ENCODE assay signal across 8 mouse cellular contexts in genomic region chr16:33941271-33941781, GRCm38 (mm10). TPM values are rescaled to one million over a fixed set of nuclear protein-coding genes. Genes with fewer than 3 reads are reported as not detected.
A peak's percentile ranks its signal among the peaks of the same experiment; 100 is the strongest.
DNase-seq lines count a peak whose midpoint lies in the region; ATAC-seq lines count a peak whose summit lies in the region.

No protein-coding gene starts in this region.

- 76% methylated on average over 11 of the region's 11 CpGs for WGBS in forebrain, embryonic 10.5 days
- WGBS in forebrain, embryonic 11.5 days, result 75% methylated on average over 11 of the region's 11 CpGs
- 36% methylated on average over 11 of the region's 11 CpGs for WGBS in intestine, embryonic 15.5 days
- WGBS in limb, embryonic 15.5 days, result 49% methylated on average over 11 of the region's 11 CpGs
- WGBS in neural tube, embryonic 13.5 days, result 61% methylated on average over 11 of the region's 11 CpGs

- peaks cover 70% of the 10 kb centered on the region for H3K4me1 ChIP-seq in forebrain, embryonic 10.5 days
- peaks cover 3% of the 10 kb centered on the region; the same call in 1 of the 2 replicates for H3K4me1 ChIP-seq in forebrain, embryonic 11.5 days (replicated peaks; ENCODE audit: control insufficient read depth, insufficient read depth, low read length)
- peaks cover 57% of the 10 kb centered on the region for H3K4me1 ChIP-seq in intestine, embryonic 15.5 days (replicated peaks)
- H3K4me1 ChIP-seq in limb, embryonic 15.5 days, result peaks cover 71% of the 10 kb centered on the region
- peaks cover 40% of the 10 kb centered on the region for H3K4me1 ChIP-seq in neural tube, embryonic 13.5 days (replicated peaks)

- H3K27me3 ChIP-seq in forebrain, embryonic 10.5 days (ENCODE audit: poor library complexity, severe bottlenecking), result no peaks in the 10 kb centered on the region
- no peaks in the 10 kb centered on the region for H3K27me3 ChIP-seq in forebrain, embryonic 11.5 days (ENCODE audit: control insufficient read depth, insufficient read depth, low read length)
- no peaks in the 10 kb centered on the region for H3K27me3 ChIP-seq in intestine, embryonic 15.5 days (replicated peaks)
- no peaks in the 10 kb centered on the region for H3K27me3 ChIP-seq in limb, embryonic 15.5 days
- H3K27me3 ChIP-seq in neural tube, embryonic 13.5 days, result no peaks in the 10 kb centered on the region

- no peak overlapping the region for H3K4me3 ChIP-seq in forebrain, embryonic 10.5 days
- H3K4me3 ChIP-seq in forebrain, embryonic 11.5 days (ENCODE audit: low read depth, low read length), result no peak overlapping the region
- no peak overlapping the region for H3K4me3 ChIP-seq in intestine, embryonic 15.5 days (replicated peaks)
- no peak overlapping the region for H3K4me3 ChIP-seq in limb, embryonic 15.5 days
- H3K4me3 ChIP-seq in neural tube, embryonic 13.5 days, result no peak overlapping the region

- H3K36me3 ChIP-seq in forebrain, embryonic 10.5 days (replicated peaks), result no peaks in the 10 kb centered on the region; the same call in 1 of the 2 replicates
- H3K36me3 ChIP-seq in forebrain, embryonic 11.5 days (ENCODE audit: control insufficient read depth, insufficient read depth, low read length), result no peaks in the 10 kb centered on the region
- H3K36me3 ChIP-seq in intestine, embryonic 15.5 days, result no peaks in the 10 kb centered on the region
- 0 out of 2 replicates have a peak, but pooled peaks cover 9% of the 10 kb centered on the region for H3K36me3 ChIP-seq in limb, embryonic 15.5 days
- no peaks in the 10 kb centered on the region for H3K36me3 ChIP-seq in neural tube, embryonic 13.5 days

- no peak for ATAC-seq in forebrain, embryonic 11.5 days (replicated peaks; ENCODE audit: low FRiP score)
- ATAC-seq in intestine, embryonic 15.5 days, result peak; percentile 34
- ATAC-seq in limb, embryonic 15.5 days (ENCODE audit: insufficient number of reproducible peaks, low FRiP score, low TSS enrichment, low read depth), result no peak
- ATAC-seq in neural tube, embryonic 13.5 days (ENCODE audit: low read depth), result peak; percentile 33

- peak overlapping the region; percentile 78 for H3K27ac ChIP-seq in forebrain, embryonic 10.5 days
- no peak overlapping the region for H3K27ac ChIP-seq in forebrain, embryonic 11.5 days (ENCODE audit: low read depth, low read length)
- peak overlapping the region; percentile 56 for H3K27ac ChIP-seq in intestine, embryonic 15.5 days
- H3K27ac ChIP-seq in limb, embryonic 15.5 days, result peak overlapping the region; percentile 74
- H3K27ac ChIP-seq in neural tube, embryonic 13.5 days (replicated peaks), result peak overlapping the region; percentile 56; the same call in 1 of the 2 replicates

- DNase-seq in forebrain, embryonic 10.5 days (ENCODE audit: extremely low spot score, low spot score), result no peak
- DNase-seq in forebrain, embryonic 11.5 days (ENCODE audit: low spot score), result no peak
- peak; percentile 50 to 53 for DNase-seq in cerebellum, postnatal 25 days
- DNase-seq in gastrocnemius, postnatal 25 days, result peak; percentile 84
- no peak for DNase-seq in c-Kit-positive CD71-positive TER-119-positive erythroid progenitor cells, embryonic 14.5 days (ENCODE audit: low spot score)

- no peak overlapping the region for H3K9ac ChIP-seq in forebrain, embryonic 11.5 days (ENCODE audit: low read length)
- H3K9ac ChIP-seq in intestine, embryonic 15.5 days, result no peak overlapping the region
- no peak overlapping the region for H3K9ac ChIP-seq in limb, embryonic 15.5 days
- H3K9ac ChIP-seq in neural tube, embryonic 13.5 days, result peak overlapping the region; percentile 22

- no peaks in the 10 kb centered on the region for H3K9me3 ChIP-seq in forebrain, embryonic 10.5 days
- no peaks in the 10 kb centered on the region for H3K9me3 ChIP-seq in forebrain, embryonic 11.5 days (ENCODE audit: control insufficient read depth, low read length)
- H3K9me3 ChIP-seq in intestine, embryonic 15.5 days, result no peaks in the 10 kb centered on the region
- H3K9me3 ChIP-seq in limb, embryonic 15.5 days, result no peaks in the 10 kb centered on the region
- H3K9me3 ChIP-seq in neural tube, embryonic 13.5 days, result no peaks in the 10 kb centered on the region

- no peak overlapping the region for H3K4me2 ChIP-seq in forebrain, embryonic 11.5 days (ENCODE audit: low read depth, low read length, severe bottlenecking)
- no peak overlapping the region for H3K4me2 ChIP-seq in intestine, embryonic 15.5 days (replicated peaks)
- H3K4me2 ChIP-seq in limb, embryonic 15.5 days, result no peak overlapping the region
- no peak overlapping the region for H3K4me2 ChIP-seq in neural tube, embryonic 13.5 days

RNA-seq across cellular contexts. Expression of gene Umps, which starts 25.5 kb away (rescaled TPM):
- polyA plus RNA-seq in forebrain, embryonic 10.5 days (2016; fragmentation: Nextera tagmentation; extraction: Ambion mirVana), result 107 and 111 TPM in 2 replicates
- 77.4 and 79.9 TPM in 2 replicates for polyA plus RNA-seq in forebrain, embryonic 11.5 days (2014; fragmentation: Nextera tagmentation; extraction: Ambion mirVana)
- total RNA-seq in gastrocnemius, postnatal 25 days (2021), result 1 to 10 TPM; 4.8 to 5.9 TPM
- 55.9 and 56.0 TPM in 2 replicates for polyA plus RNA-seq in intestine, embryonic 15.5 days (2015; fragmentation: Nextera tagmentation; extraction: Ambion mirVana)
- polyA plus RNA-seq in limb, embryonic 15.5 days (2015; fragmentation: Nextera tagmentation; extraction: Ambion mirVana), result 43.7 and 43.9 TPM in 2 replicates
- polyA plus RNA-seq in neural tube, embryonic 13.5 days (2015; fragmentation: Nextera tagmentation; extraction: Ambion mirVana), result 20.4 and 23.0 TPM in 2 replicates

Comparison
In these comparisons a context has a peak if more than half of its experiments do, and no peak if none do; other contexts are left out.
1. DNase-seq: peak in cerebellum, postnatal 25 days (2 of 2) and gastrocnemius, postnatal 25 days (single experiment); none in forebrain, embryonic 10.5 days (single experiment), forebrain, embryonic 11.5 days (single experiment) and c-Kit-positive CD71-positive TER-119-positive erythroid progenitor cells, embryonic 14.5 days (single experiment).
2. ATAC-seq: peak in intestine, embryonic 15.5 days (single experiment) and neural tube, embryonic 13.5 days (single experiment); none in forebrain, embryonic 11.5 days (single experiment) and limb, embryonic 15.5 days (single experiment).